Mouse (Mus musculus) splenic B cell, adult 2 months (primary cell): ENCODE measurements at regions not wholly inside any gene's neighbourhood (a gene's known extent, or its start where the extent isn't known, plus 50 kb on each side); places are given as distances from the start of the nearest gene placed in this dataset.
"Not testable (repeated sequence)": the region's sequence is repeated elsewhere in the genome, so short reads cannot be mapped to it uniquely, and the experiment has no call there.

Source experiments
- DNase-seq: peaks from one replicate; pipeline ENCODE4 v3.0.0-alpha.2; 2011; ENCODE audit warnings: low read depth, low spot score
- H3K27me3 ChIP-seq: 2 replicates; pipeline ENCODE4 v1.6.1; 2012; ENCODE audit warnings: mild to moderate bottlenecking, low read length, moderate library complexity, mixed read lengths; ENCODE audit not compliant: control insufficient read depth, poor library complexity, insufficient read depth, severe bottlenecking
- H3K36me3 ChIP-seq: 2 replicates; pipeline ENCODE4 v1.6.1; 2012; ENCODE audit warnings: mild to moderate bottlenecking, low read length, moderate library complexity, mixed read lengths; ENCODE audit not compliant: control insufficient read depth, poor library complexity, insufficient read depth, severe bottlenecking

DNA sequence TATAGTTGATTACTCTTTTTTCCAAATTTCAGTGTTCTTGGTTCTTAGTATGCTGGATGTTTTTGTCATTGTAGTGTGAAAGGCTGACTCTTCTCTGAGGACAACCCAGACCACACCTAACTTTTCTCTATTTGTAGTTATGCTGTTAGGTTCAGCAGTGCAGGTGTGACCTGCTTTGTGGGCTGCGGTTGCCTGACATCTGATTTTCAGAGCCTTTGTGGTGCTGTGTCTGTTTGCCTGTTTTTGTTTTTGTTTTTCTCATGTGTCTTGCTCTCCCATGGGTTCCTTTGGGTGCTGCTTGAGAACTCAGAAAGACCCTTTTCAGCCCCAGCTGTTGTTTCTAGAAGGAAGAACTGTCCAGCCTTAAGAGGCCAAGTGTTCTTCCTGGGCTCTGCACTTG is 52.0 kb upstream of the Trpm1 start:
- Histone ChIP-seq H3K36me3 (no peaks in the 10 kb centered on the region), H3K27me3 (no peaks in the 10 kb centered on the region)
- no peak for DNase-seq

DNA sequence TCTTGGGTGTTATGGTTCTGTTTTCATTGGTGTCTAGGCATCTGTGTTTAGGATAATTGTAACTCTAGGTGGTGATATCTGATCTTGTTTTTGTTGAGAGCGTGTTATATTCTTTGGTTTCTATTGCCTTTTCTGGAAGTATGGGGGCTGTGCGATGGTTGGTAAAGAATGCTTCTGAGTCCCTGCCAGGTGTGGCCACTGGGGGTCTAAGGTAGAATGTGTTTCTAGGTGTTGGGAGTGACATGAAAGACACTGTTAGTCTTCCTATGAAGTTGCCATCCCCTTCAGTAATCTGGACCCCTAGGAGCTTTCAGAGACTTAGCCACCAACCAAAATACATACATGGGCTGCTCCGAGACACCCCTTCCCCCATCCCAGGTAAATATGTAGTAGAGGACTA is 54.0 kb upstream of the Trpm1 start:
- Histone ChIP-seq H3K36me3 (no peaks in the 10 kb centered on the region), H3K27me3 (no peaks in the 10 kb centered on the region)
- no peak for DNase-seq

DNA sequence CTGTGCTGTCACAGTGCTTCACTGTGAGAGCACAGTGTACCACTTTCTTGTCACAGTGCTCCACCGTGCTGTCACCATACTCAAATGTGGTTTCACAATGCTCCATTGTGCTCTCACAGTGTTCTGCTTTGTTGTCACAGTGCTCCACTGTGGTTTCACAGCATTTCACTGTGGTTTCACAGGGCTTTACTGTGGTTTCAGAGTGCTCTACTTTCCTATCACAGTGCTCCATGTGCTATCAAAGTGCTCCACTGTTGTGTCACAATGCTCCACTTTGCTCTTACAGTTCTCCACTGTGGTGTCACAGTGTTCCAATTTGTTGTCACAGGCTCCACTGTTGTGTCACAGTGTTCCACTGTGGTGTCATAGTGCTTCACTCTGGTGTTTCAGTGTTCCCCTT is 63.6 kb upstream of the Trpm1 start:
- H3K27me3 ChIP-seq: no peaks in the 10 kb centered on the region
- no peaks in the 10 kb centered on the region for H3K36me3 ChIP-seq
- no peak for DNase-seq

DNA sequence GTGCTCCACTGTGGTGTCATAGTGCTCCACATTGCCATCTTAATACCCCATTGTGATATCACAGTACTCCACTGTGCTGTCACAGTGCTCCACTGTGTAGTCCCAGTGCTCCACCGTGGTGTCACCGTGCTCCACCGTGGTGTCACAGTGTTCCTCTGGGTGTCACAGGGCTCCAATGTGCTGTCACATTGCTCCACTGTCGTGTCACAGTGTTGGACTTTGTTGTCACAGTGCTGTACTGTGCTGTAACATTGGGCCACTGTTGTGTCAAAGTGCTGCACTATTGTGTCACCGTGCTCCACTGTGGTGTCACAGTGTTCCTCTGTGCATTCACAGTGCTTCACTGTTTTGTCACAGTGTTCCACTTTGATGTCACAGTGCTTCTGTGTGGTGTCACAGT is 64.6 kb upstream of the Trpm1 start:
- Histone ChIP-seq H3K36me3 (no peaks in the 10 kb centered on the region), H3K27me3 (no peaks in the 10 kb centered on the region)
- no peak for DNase-seq

GRCm38 (mm10) chr7:64083978-64084377 is 69.7 kb upstream of the Trpm1 start:
- DNase-seq, H3K27me3 ChIP-seq, H3K36me3 ChIP-seq: not testable (repeated sequence)

DNA sequence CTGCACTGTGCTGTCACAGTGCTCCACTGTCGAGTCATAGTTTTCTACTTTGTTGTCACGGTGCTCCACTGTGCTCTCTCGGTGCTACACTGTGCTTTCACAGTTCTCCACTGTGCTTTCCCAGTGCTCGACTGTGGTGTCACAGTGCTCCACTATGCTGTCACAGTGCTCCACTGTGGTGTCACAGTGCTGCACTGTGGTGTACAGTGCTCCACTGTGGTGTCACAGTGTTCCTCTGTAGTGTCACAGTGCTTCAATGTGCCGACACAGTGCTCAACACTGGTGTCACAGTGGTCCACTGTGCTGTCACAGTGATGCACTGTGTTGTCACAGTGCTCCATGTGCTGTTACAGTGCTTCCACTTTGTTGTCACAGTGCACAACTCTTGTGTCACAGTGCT is 71.0 kb upstream of the Trpm1 start:
- no peak for DNase-seq
- no peaks in the 10 kb centered on the region for H3K27me3 ChIP-seq
- no peaks in the 10 kb centered on the region for H3K36me3 ChIP-seq

- no peaks in the 10 kb centered on the region for H3K27me3 ChIP-seq
- no peak for DNase-seq
- H3K36me3 ChIP-seq: no peaks in the 10 kb centered on the region
Measured at GRCm38 (mm10) chr7:64082201-64082600, 71.4 kb upstream of the Trpm1 start.

- no peak for DNase-seq
- no peaks in the 10 kb centered on the region for H3K36me3 ChIP-seq
- H3K27me3 ChIP-seq: no peaks in the 10 kb centered on the region
Measured at GRCm38 (mm10) chr7:64081618-64082017, 72.0 kb upstream of the Trpm1 start.

GRCm38 (mm10) chr7:64081019-64081418 is 72.6 kb upstream of the Trpm1 start:
- no peak for DNase-seq
- H3K36me3 ChIP-seq: no peaks in the 10 kb centered on the region
- H3K27me3 ChIP-seq: no peaks in the 10 kb centered on the region

GRCm38 (mm10) chr7:64079301-64079700 is 74.3 kb upstream of the Trpm1 start:
- no peak for DNase-seq
- no peaks in the 10 kb centered on the region for H3K27me3 ChIP-seq
- H3K36me3 ChIP-seq: no peaks in the 10 kb centered on the region

- Histone ChIP-seq H3K36me3 (no peaks in the 10 kb centered on the region), H3K27me3 (no peaks in the 10 kb centered on the region)
- DNase-seq: no peak
Measured at GRCm38 (mm10) chr7:64078646-64079045, 75.0 kb upstream of the Trpm1 start.

DNA sequence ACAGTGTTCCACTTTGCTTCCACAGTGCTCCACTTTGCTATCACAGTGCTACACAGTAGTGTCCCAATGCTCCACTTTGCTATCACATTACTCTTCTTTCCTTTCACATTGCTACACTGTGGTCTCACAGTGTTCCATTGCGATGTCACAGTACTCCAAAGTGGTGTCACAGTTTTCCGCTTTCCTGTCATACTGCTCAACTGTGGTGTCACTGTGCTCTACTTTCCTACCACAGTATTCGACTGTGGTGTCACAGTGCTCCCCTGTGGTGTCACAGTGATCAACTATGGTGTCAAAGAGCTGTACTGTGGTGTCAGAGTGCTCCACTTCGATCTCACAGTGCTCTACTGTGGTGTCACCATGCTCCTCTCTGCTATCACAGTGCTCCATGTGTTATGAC is 76.1 kb upstream of the Trpm1 start:
- peak; percentile 68 for DNase-seq
- Histone ChIP-seq H3K36me3 (no peaks in the 10 kb centered on the region), H3K27me3 (no peaks in the 10 kb centered on the region)

- DNase-seq: peak; percentile 38
- Histone ChIP-seq H3K27me3 (no peaks in the 10 kb centered on the region), H3K36me3 (no peaks in the 10 kb centered on the region)
Measured at GRCm38 (mm10) chr7:64076764-64077360, 76.8 kb upstream of the Trpm1 start.

DNA sequence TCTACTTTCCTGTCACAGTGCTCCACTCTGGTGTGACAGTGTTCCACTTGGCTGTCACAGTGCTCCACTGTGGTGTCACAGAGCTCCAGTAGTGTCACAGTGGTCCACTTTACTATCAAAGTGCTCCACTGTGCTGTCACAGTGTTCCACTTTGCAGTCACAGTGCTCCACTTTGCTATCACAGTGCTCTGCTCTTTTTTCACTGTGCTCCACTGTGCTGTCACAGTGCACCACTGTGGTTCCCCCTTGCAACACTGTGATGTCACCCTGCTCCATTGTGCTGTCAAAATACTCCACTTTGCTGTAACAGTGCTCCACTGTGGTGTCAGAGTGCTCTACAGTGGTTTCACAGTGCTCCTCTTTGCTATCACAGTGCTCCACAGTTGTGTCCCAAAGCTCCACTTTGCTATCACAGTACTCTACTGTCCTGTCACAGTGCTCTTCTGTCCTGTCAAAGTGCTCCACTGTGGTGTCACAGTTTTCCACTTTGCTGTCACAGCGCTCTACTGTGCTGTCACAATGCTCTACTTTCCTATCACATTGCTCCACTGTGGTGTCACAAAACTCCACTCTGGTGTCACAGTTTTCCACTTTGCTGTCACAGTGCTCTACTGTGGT is 77.8 kb upstream of the Trpm1 start:
- no peak for DNase-seq
- H3K36me3 ChIP-seq: no peaks in the 10 kb centered on the region
- H3K27me3 ChIP-seq: no peaks in the 10 kb centered on the region

- DNase-seq: no peak
- no peaks in the 10 kb centered on the region for H3K27me3 ChIP-seq
- no peaks in the 10 kb centered on the region for H3K36me3 ChIP-seq
Measured at GRCm38 (mm10) chr7:64074661-64075234, 78.9 kb upstream of the Trpm1 start.

DNA sequence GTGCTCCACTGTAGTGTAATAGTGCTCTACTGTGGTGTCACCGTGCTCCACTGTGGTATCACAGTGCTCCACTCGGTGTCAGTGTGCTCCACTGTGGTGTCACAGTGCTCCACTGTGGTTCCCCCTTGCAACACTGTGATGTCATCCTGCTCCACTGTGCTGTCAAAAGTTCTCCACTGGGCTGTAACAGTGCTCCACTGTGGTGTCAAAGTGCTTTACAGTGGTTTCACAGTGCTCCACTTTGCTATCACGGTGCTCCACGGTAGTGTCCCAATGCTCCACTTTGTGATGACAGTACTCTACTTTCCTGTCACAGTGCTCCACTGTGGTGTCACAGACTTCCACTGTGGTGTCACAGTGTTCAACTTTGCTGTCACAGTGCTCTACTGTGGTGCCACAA is 79.4 kb upstream of the Trpm1 start:
- DNase-seq: no peak
- Histone ChIP-seq H3K27me3 (no peaks in the 10 kb centered on the region), H3K36me3 (no peaks in the 10 kb centered on the region)
